Mouse (Mus musculus): ENCODE results near the gene Smtnl2.

DNA sequence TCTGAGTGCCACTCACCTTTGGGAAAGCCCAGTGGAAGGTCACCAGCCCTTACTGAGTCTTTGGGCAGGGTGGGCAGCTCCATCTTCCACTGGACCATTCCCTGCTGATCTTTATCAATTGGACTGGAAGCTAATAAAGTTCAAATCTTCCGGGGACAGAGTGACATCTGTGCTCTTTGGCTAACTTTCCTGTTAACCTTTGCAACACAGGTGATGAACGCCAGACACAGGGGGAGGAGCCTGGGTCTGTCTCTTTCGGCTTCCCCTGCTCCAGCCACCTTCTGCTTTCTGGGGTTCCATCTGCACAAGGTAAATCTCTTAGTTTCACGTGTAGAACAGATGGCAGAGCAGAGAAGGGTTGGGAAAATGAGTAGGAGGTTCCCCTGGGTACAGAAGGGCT is 26.9 kb upstream of the Smtnl2 start:
- TF ChIP-seq CTCF (IDR thresholded peaks at IDR 0.05) (no peak), POLR2A (IDR thresholded peaks at IDR 0.05; ENCODE audit: insufficient read depth, low read depth, low read length) (no peak)

Measured in heart, adult 2 months (tissue).